Mouse (Mus musculus) liver, adult 2 months (tissue): Measurements from ENCODE around the gene Ccdc88a. TPM values are rescaled to one million over a fixed set of nuclear protein-coding genes. Genes with fewer than 3 reads are reported as not detected.

Experiments used
- DNase-seq: peaks from one replicate; pipeline ENCODE4 v3.0.0-alpha.2; 2011; ENCODE audit warnings: low read depth, low spot score; ENCODE audit errors: extremely low read depth
- H3K27ac ChIP-seq: fragments of 200-500 bp; replicated peaks from 2 replicates; pipeline ENCODE4 v1.5.1; 2012; ENCODE audit warnings: low read depth, mild to moderate bottlenecking, control low read depth, inconsistent platforms, low read length; ENCODE audit not compliant: insufficient read depth
- H3K27me3 ChIP-seq: fragments of 200-500 bp; 2 replicates; pipeline ENCODE4 v1.6.1; 2012; ENCODE audit warnings: mild to moderate bottlenecking, moderate library complexity, low read length, inconsistent platforms; ENCODE audit not compliant: control insufficient read depth, insufficient read depth
- H3K36me3 ChIP-seq: fragments of 200-500 bp; 2 replicates; pipeline ENCODE4 v1.6.1; 2012; ENCODE audit warnings: low read length, inconsistent platforms; ENCODE audit not compliant: control insufficient read depth, insufficient read depth
- H3K4me1 ChIP-seq: fragments of 200-500 bp; 2 replicates; pipeline ENCODE4 v1.6.1; 2011; ENCODE audit warnings: low read length; ENCODE audit not compliant: control insufficient read depth, insufficient read depth
- H3K4me3 ChIP-seq: fragments of 200-500 bp; 2 replicates; pipeline ENCODE4 v1.5.1; 2011; ENCODE audit warnings: low read depth, mild to moderate bottlenecking, control low read depth, low read length, moderate library complexity; ENCODE audit not compliant: insufficient read depth
- H3K79me2 ChIP-seq: fragments of 200-500 bp; 2 replicates; pipeline ENCODE4 v1.6.1; 2012; ENCODE audit warnings: inconsistent platforms, mild to moderate bottlenecking, low read length, moderate library complexity; ENCODE audit not compliant: control insufficient read depth, insufficient read depth
- H3K9ac ChIP-seq: fragments of 200-500 bp; 2 replicates; pipeline ENCODE4 v1.6.1; 2012; ENCODE audit warnings: low read depth, mild to moderate bottlenecking, control low read depth, inconsistent platforms, low read length
- CTCF ChIP-seq: fragments of 200-500 bp; IDR thresholded peaks from 2 replicates; pipeline ENCODE4 v1.5.1; 2011; ENCODE audit warnings: low read depth, low read length, control low read depth
- POLR2A ChIP-seq: fragments of 200-500 bp; IDR thresholded peaks from 2 replicates; pipeline ENCODE4 v1.6.1; 2011; ENCODE audit warnings: low read length, control low read depth; ENCODE audit not compliant: insufficient read depth; ENCODE audit errors: extremely low read depth
- WGBS: fragments of 180-500 bp; shearing (Covaris S2); methylation state at CpG from one replicate; pipeline ENCODE4 v1.1.7; 2018; 5-methylcytosine and 5-hydroxymethylcytosine counted together
- polyA plus RNA-seq: library from polyadenylated mRNA; depleted of rRNA; stranded (reverse); fragments of >200 nt; gene quantifications from 2 replicates; pipeline ENCODE4 v1.2.3, GENCODE M21; 2012
- total RNA-seq: library from RNA; depleted of rRNA; stranded (reverse); fragments of >200 nt; gene quantifications from 2 replicates; pipeline ENCODE4 v1.2.3, GENCODE M21; 2014

Gene Ccdc88a
- total and polyA plus RNA-seq, 2 experiments: 0.10 to 1.8 TPM

DNA sequence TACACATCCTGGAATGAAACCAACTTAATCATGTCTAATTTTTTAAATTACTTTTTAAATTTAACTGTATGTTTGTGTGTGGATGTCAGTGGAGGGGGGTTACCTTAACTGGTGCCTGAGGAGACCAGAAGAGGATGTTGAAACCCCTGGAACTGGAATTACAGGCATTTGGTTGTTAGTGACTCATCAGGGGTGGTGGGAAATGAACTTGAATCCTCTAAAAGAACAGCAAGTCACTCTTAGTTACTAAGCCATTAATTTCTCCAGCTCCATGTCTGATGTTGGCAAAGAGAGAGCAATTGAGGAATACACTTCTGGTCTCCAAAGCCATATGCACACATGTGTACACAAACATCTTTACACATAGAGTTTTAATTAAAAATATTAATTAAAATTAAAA, 101.2 kb downstream of the Ccdc88a start:
- H3K9ac ChIP-seq: no peak overlapping the region
- H3K4me1 ChIP-seq: no peaks in the 10 kb centered on the region
- no peak overlapping the region for H3K4me3 ChIP-seq
- H3K79me2 ChIP-seq: no peaks in the 10 kb centered on the region
- H3K36me3 ChIP-seq: no peaks in the 10 kb centered on the region
- H3K27me3 ChIP-seq: no peaks in the 10 kb centered on the region
- DNase-seq: no peak
- H3K27ac ChIP-seq: no peak overlapping the region
- TF ChIP-seq CTCF (no peak), POLR2A (no peak)

DNA sequence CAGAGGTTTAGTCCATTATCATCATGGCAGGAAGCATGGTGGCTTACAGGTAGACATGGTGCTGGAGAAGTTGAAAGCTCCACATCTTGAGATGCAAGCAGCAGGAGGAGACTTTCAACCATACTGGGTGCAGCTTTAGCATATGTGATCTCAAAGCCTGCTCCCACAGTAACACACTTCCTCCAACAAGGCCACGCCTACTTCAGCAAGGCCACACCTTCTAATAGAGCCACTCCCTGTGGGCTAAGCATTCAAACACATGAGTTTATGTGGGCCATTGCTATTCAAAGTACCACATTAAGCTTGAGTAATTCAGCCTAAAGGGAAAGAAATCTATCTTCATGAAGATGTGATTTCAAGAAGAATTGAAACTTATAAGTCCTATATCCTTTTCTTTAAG, 119.7 kb downstream of the Ccdc88a start:
- H3K27me3 ChIP-seq: no peaks in the 10 kb centered on the region
- no peaks in the 10 kb centered on the region for H3K79me2 ChIP-seq
- TF ChIP-seq POLR2A: no peak
- no peak for TF ChIP-seq CTCF
- H3K27ac ChIP-seq: no peak overlapping the region
- H3K4me3 ChIP-seq: no peak overlapping the region
- 96% methylated on average over 1 of the region's 1 CpGs for whole genome bisulfite sequencing
- no peaks in the 10 kb centered on the region for H3K4me1 ChIP-seq
- H3K9ac ChIP-seq: no peak overlapping the region
- no peak for DNase-seq
- no peaks in the 10 kb centered on the region for H3K36me3 ChIP-seq

DNA sequence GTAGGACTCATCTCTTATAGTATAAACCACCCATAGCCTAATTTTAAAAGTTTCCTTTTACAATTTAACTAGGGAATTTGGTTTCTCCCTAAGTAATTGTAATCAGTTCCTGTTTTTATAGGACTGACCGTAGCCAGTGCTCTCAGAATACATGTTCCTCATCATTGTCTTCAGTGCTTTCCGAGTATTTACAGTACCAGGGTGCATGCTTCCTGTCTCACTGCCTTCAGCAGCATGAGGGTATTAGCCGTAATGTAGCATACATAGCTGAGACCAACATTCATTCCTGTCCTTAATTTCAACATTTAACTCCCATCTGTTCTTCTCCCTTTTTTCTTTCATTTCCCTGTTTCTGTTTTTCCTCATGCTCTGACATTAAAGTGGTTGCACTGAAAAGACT, 123.5 kb downstream of the Ccdc88a start:
- no peak overlapping the region for H3K9ac ChIP-seq
- peak; percentile 19 for DNase-seq

DNA sequence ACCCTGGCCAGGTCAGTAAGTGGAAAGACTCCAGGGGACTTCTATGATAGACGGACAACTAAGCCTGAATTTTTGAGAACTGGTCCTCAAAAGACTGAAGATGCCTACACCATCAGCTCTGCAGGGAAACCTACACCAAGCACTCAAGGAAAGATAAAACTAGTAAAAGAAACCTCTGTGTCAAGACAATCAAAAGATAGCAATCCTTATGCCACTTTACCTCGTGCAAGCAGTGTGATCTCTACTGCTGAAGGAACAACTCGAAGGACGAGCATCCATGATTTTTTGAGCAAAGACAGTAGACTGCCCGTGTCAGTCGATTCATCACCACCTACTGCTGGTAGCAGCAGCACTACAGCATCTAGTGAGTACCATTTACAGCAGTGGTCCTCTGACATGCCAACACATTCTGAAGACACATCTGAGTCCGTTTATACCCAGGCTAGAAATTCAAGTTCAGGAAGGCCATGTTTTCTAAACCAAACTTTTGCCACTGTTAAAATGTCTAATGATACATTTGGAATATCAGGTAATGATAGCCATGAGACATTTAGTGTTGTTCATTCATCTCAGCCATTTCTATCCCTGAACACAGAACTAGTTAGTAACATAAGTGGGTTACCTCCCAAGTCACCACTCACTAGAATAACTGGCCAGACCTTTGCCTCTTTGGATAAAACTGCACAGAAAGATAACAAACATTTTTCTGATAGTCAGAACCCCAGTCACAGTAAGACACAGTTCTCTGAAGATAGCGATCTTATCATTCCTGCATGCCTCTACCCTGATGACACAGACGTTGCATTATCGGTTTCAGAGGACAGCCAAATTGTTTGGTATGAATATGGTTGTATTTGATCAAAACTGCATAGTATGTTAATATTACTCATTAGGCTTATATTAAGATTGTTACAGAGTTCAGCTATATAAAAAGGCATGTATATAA, 130.8 kb downstream of the Ccdc88a start:
- H3K9ac ChIP-seq: no peak overlapping the region
- no peak for DNase-seq
- TF ChIP-seq POLR2A (no peak), CTCF (no peak)
- H3K27me3 ChIP-seq: no peaks in the 10 kb centered on the region
- no peaks in the 10 kb centered on the region for H3K79me2 ChIP-seq
- H3K4me3 ChIP-seq: no peak overlapping the region
- no peaks in the 10 kb centered on the region for H3K4me1 ChIP-seq
- 90% methylated on average over 10 of the region's 10 CpGs for WGBS
- no peak overlapping the region for H3K27ac ChIP-seq
- no peaks in the 10 kb centered on the region for H3K36me3 ChIP-seq

More for the DNA sequence above, 123.5 kb downstream of the Ccdc88a start:
- H3K4me1 ChIP-seq: no peaks in the 10 kb centered on the region
- TF ChIP-seq CTCF (no peak), POLR2A (no peak)
- 82% methylated on average over 3 of the region's 3 CpGs for whole genome bisulfite sequencing
- H3K4me3 ChIP-seq: no peak overlapping the region
- H3K36me3 ChIP-seq: no peaks in the 10 kb centered on the region
- no peaks in the 10 kb centered on the region for H3K27me3 ChIP-seq
- no peaks in the 10 kb centered on the region for H3K79me2 ChIP-seq
- no peak overlapping the region for H3K27ac ChIP-seq

DNA sequence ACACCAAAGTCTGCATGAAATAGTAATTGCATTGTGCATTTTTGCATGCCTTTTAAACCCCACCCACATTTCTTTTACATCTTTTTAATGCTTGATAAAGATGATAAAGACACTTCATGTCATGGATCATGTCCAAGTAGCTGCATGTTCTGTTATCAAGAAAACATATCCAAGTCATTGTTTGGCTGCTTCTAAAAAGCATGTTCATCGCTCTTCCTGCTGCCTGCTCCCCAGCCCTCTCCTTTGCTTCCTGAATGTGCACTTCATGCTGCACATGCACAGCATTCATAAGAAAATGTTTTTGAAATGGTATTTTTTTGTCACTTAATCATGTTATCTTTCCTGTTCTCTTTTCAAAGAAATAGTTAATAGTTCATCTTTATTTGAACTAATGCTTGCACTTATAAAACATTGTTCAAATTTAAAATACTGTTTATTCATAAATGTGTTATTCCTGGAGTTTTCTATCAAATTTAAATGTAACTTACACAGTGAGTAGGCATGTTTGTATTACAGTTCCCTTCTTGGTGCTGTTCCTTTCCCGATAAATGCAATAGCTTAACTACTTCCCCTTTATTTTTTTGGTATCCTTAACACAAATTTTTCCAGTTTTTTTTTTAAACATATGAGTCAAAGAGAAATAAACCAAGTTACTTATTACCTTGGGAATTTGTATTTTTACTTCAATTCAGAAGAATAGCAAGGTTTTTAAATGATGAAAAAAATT, 131.6 kb downstream of the Ccdc88a start:
- TF ChIP-seq POLR2A (no peak), CTCF (no peak)
- H3K27me3 ChIP-seq: no peaks in the 10 kb centered on the region
- no peaks in the 10 kb centered on the region for H3K36me3 ChIP-seq
- H3K9ac ChIP-seq: no peak overlapping the region
- H3K4me1 ChIP-seq: no peaks in the 10 kb centered on the region
- no peak for DNase-seq
- H3K4me3 ChIP-seq: no peak overlapping the region
- H3K27ac ChIP-seq: no peak overlapping the region
- no peaks in the 10 kb centered on the region for H3K79me2 ChIP-seq
- WGBS: 89% methylated on average over 2 of the region's 2 CpGs

DNA sequence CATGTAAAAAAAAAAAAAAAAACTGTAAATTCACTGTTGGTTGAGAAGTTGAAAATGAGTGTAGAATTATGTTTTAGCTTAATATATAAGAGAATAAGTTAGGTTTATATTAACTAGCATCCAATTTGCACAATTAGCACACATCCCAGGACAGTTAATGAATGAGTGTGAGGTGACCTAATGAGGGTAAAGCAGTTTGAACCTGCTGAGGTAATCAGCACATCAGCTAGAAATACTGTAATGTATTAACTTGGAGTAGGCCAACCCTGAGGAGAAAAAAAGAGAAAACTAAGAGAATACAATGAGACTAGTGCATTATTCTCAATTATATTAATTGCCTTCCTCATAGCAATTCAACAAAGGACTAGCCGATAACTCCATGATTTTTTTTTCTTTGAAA, 136.0 kb downstream of the Ccdc88a start:
- 98% methylated on average over 1 of the region's 1 CpGs for WGBS
- DNase-seq: no peak
- TF ChIP-seq CTCF (no peak), POLR2A (no peak)
- Histone ChIP-seq H3K36me3 (peaks cover 9% of the 10 kb centered on the region), H3K79me2 (no peaks in the 10 kb centered on the region; the same call in 1 of the 2 replicates), H3K4me1 (peaks cover 1% of the 10 kb centered on the region; the same call in 1 of the 2 replicates), H3K9ac (no peak overlapping the region), H3K4me3 (no peak overlapping the region), H3K27ac (no peak overlapping the region), H3K27me3 (no peaks in the 10 kb centered on the region)
